Mouse (Mus musculus): ENCODE results near the gene Napepld. TPM values are rescaled to one million over a fixed set of nuclear protein-coding genes. Genes with fewer than 3 reads are reported as not detected.
"Not testable (repeated sequence)": the region's sequence is repeated elsewhere in the genome, so short reads cannot be mapped to it uniquely, and the experiment has no call there.

Napepld gene
- total RNA-seq (2021), result 1 to 10 TPM; 6.2 to 6.3 TPM
- long read RNA-seq, experiment 1, partial matches to known transcripts, result 0 of 9 reads
- long read RNA-seq, experiment 1, other reads (novel, unspliced or antisense), result 7 of 9 reads
- long read RNA-seq, experiment 2, partial matches to known transcripts, result 0 of 2 reads
- long read RNA-seq, experiment 2, other reads (novel, unspliced or antisense), result 2 of 2 reads

DNA sequence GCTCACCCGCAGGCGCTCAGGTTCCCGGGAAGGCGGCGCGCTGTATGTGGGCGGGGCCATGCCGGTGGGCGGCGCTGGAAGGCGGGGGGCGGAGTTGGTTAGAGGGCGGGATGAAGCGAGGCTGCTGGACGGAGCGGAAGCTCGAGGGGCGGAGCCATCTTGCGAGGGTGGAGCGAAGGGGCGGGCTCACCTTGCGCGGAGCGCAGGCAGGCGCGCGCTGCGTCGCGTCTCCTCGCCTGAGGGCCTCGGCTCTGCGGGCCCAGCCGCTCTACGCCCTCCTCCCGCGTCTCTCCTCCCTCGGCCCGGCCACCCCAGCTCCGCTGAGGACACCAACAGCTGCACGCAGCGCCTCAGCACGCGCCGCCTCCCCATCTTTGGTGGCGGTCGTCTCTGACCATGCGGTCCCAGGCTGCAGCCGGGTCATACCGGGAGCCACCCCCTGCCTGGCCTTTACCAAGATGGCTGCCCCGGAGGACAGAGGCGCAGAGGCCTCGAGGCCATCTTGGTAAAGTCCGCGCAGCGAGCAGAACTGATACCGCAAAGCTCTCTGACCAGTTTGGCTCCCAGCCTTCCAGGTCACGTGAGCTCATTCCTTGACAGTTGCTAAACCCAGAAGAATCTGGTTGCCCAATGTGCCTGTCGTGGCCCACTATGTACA lies at the start of gene Napepld:
Gene Napepld (minus strand): TSS at position 46 of the 658 bp plus-strand sequence.
- DNase-seq, result peak; percentile 99 to 100

DNA sequence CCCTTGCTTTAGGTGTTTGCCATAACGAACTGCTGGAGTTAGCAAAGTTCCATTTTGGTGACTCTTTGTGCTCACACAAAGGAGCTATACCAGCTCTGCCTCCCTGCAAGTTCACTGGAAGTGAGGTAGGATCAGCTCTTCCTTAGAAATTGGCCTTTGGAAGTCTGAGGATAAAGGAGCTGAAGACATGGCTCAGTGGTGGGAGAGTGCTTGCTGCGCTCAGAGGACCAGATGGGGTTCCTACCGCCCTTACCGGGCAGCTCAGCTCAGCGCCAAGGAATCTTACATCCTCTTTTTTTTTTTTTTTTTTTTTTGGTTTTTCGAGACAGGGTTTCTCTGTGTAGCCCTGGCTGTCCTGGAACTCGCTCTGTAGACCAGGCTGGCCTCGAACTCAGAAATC lies 44.8 kb upstream of the Napepld start:
- no peak for DNase-seq

DNA sequence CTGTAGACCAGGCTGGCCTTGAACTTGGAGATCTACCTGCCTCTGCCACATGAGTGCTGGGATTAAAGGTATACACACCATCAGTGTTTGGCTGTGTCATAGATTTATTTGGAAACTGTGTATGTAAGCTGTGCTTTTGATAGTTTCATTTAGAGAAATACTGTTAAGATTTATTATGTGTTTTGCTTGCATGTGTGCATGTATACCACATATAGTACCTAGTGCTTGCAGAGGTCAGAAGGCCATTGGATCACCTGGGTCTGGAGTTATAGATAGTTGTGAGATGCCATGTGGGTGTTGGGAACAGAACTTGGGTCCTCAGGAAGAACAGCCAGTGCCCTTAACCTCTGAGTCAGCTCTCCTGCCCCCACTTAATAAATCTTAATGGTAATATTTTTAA lies 43.5 kb upstream of the Napepld start:
- DNase-seq, result no peak

DNA sequence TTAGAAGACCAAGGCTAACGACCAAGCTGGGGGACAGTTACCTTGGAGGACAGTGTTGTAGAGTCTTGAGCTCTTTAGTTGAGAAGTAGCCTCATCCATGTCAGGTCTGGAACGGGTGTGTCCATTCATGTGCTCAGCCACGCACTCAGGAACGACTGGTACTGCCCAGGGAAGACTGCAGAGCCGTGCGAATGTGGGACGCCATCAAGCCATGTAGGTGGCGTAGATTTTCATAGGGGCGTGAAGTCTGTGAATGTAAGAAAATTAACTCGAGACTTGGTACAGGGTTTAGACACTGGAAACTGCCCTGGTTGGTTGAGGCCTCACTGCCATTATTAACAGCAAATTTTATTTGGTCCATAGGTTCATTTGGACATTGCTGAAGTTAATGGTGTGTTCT lies 42.4 kb upstream of the Napepld start:
- DNase-seq, result no peak

DNA sequence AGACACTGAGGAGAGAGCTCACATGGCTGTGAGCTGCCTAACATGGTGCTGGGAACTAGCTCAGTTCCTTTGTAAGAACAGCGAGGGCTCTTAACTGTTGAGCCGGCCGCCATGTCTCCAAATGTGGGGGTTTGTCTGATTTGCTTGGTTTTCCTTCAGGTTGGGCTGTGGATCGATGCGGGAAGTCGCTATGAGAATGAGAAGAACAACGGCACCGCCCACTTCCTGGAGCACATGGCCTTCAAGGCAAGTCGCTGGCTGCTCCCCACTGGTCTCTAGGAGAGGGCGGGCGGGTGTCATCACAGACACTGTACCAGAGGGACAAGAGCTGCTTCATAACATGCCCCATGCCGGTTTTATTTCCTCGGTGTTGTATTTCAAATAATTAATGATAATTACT lies 38.7 kb upstream of the Napepld start:
- DNase-seq, result no peak

DNA sequence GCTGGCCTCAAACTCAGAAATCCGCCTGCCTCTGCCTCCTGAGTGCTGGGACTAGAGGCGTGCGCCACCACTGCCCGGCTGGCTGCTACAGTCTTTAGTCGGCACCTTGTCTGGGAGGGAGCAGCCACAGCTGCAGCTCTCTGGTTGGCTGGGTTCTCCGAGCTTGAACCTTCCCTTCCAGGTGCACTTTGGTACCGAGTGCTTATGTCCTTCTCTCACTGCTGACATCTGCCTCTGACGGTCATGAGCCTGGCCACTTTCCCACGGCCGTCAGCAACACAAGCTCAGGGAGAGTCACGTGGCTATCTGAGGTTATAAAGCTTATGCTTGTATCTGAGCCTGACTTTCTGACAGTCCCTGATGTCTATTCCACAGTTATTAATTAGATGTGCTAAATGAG lies 37.9 kb upstream of the Napepld start:
- peak in 1 of 2 experiments; percentile 10 for DNase-seq

DNA sequence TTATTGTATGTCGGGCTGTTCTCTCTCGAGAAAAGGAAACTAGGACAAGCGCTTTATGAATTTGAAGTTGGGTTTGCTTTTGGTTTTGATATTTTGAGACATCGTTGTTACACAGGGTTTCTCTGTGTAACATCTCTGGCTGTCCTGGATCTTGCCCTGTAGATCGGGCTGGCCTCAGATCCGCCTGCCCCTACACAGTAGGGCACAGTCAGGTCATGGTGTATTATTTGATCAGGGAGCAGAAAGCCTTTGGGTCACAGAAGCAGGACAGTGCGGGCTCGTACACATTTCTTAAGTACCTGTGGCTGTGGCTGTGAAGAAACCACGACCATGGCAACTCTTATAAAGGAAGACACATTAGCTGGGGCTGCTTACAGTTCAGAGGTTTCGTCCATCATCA lies 36.4 kb upstream of the Napepld start:
- DNase-seq, result no peak

DNA sequence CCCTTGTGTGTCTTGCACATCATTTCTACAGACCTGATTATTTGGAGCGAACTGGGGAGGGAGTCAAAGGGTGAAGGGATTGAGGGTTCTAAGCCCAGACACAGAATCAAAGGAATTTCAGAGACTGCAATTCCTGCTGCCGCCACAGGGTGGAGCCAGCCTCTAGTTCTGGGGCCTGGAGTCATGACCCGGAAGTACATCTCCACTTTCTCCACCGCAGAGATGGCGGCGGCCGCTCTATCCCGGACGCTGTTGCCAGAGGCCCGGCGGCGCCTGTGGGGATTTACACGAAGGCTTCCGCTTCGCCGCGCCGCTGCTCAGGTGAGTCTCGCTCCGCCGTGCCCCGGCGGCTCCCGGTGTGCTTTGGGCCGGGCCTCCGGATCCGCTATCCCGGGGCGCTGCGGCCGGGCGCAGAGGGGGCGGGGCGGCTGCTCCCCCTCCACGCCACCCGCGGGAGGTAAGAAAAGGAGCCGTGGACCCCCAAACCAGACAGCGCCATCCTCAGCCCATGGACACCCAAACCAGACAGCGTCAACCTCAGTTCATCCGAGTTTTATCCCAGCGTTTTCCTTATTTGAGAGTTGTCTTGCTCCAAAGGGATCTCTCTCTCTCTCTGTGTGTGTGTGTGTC lies 35.9 kb upstream of the Napepld start, which contains the start of gene Pmpcb:
Gene Pmpcb (plus strand): TSS at position 186 of the 630 bp plus-strand sequence.
- DNase-seq, result peak; percentile 88 to 93

DNA sequence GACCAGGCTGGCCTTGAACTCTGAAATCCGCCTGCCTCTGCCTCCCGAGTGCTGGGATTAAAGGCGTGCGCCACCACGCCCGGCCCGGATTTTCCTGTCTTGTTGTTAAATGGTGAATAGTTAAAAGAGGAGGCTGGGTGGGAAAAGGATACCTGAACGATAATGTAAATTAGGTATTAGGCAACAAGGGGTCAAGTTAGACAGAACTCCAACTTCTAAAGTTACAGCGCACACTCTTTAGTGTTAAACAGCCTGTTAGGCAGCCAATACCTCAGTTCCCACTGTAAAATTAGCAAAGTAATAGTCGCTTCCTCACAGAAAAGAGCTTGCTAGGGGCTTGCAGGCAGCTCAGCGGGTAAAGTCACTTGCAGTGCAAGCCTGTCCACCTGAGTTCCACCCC lies 34.9 kb upstream of the Napepld start:
- no peak for DNase-seq

DNA sequence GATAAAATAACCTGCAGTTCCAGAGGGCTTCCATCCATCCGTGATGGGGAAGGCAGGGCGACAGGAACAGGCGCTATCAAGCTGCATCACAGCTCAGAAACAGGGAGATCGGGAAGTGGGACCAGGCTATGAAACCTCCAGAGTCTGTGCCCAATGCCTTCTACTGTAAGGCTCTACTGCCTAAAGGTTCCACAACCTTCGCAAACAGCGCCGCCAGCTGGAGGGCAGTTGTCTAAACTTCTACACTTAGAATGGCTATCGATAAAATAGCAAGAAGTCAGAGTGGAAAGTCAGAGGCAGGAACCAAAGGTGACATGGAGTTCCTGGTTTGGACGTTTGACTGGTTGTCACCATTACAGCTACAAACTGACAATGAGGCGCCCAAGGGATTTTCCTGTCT lies 34.4 kb upstream of the Napepld start:
- DNase-seq, result peak; percentile 66 to 81

DNA sequence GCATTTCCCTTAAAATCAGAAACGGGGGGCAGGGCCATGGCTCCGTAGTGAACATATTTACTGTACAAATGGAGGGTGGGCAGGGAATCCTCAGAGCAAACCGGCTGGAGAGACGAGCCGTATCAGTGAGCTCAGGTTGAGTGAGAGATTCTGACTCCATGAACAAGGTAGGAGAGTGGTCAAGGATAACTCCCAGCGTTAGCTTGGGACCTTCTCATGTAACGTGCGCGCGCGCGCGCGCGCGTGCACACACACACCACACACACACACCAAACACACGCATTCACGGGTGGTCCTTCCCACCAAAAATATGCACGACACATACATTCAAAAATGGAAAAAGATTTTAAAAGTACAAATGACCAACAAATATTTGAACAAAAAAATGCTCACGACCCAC lies 33.9 kb upstream of the Napepld start:
- no peak for DNase-seq

DNA sequence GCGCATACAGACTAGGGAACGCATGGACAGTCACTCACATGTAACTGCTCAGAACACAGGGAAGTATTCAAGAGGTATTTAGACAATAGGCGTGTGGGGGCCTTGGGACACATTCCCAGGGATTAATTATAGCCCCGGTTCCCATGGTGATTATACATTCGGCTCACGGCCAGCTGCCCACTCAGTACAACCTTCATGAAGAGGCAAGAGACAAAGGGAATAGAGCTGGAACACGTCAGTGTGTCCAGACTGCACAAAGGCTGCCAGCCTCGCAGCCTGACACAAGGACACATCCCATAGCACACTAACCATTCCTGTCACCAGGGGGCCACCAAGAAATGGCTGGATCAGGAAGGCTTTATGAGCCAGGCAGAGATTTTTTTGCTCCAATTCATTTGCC lies 31.7 kb upstream of the Napepld start:
- DNase-seq, result peak; percentile 59 to 71

DNA sequence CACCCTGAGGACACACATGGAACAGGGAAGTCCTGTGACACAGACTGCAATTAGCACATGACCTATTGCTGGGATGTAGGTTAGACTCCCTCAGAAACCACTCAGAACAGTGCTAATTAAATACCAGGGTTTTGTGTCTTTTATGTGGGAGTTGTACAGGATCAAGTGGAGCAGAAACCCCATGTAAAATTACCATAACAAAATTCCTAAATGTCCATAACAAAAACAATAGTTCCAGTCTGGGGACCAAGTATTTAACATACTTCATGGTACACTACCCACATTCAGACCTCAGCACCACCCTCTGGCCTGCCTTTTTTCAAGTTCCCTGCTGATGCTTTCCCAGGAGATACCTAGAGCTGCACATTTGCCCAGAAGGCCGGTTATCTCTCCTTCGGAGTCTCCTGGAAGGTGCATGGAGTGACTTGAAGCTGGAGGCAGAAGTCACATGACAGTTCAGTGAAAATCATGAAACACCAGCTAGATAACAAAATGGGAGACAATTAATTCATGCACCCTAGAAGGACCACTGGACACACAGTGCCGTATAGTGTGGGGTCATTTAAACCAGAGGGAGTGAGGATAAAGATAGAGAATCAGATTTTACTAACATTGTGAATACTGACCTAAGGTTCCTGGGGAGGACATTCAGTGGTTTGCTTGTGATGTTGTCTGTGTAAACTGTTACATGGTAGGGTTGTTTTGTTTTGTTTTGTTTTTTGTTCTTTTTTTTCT lies 31.1 kb upstream of the Napepld start:
- DNase-seq, result no peak

DNA sequence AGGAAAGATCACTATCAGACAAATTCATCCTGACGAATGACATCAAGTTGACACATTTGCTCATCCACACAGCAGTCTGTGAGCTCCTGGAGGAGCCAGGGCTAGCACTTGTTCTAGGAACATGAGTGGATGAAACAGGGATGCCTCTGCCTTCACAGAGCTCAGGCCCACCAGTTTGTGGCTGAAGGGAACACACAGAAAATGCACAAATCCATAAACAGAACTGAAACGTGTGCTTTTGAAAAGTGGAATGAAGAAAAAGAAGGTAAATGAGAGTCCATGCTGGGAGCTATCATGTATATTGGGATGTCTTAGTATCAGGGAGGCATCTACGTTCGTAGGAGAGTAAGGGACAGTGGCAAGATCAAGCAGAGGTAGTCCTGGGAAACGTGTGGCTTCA lies 27.9 kb upstream of the Napepld start:
- no peak for DNase-seq

DNA sequence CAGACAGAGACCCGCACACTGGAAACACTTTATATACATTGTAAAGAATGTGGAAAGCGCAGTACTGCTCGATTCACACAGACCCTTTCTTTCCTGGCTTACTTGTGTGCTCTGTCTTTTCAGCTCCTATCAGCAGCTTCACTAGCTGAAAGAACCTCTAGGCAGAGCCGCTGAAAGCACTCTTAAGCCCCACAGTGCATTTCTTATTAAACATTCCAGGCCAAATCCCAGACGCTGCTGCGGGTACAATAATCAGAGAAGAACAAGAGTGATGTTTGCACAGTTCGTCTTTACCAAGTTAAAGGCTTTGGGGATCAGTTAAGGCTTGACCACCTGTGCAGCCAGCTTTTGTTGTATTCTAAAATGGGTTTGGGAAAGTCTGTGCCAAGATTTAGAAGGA lies 23.7 kb upstream of the Napepld start:
- no peak for DNase-seq

DNA sequence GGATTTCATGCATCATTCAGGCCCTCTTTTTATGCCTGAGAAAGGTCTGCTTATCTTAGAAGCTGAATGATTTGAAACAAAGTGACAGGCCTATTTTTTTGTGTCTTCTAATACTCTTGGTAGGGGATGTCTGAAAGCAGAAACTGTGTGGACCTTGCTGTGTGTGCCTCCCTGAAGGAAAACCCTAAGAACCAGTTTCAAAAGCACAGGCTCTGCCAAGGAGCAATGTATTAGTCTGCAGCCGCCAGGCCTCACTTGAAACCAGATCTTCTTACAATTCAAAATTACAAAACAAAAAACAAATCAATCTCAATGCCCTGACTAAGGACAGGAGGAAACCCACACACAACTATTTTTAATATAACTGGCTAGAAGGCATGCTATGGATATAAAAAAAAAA lies 23.2 kb upstream of the Napepld start:
- no peak for DNase-seq

DNA sequence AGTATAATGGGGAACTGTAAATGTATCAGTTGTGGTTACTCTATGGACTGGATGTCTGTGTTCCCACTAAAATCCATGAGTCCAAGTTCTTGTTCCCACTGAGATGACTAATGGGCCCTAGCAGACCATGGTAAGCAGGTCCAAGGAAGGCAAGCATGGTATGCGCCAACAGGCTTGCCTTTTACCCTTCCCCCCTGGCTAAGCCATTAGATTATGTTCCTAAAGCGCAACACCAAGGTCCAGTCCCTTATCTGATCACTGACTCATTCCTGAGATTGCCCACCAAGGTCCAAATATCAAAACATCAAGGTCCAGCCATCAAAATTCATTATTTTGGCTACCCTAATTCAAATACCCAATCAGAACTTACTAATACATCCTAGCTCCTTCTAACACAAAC lies 18.0 kb upstream of the Napepld start:
- DNase-seq, result no peak

DNA sequence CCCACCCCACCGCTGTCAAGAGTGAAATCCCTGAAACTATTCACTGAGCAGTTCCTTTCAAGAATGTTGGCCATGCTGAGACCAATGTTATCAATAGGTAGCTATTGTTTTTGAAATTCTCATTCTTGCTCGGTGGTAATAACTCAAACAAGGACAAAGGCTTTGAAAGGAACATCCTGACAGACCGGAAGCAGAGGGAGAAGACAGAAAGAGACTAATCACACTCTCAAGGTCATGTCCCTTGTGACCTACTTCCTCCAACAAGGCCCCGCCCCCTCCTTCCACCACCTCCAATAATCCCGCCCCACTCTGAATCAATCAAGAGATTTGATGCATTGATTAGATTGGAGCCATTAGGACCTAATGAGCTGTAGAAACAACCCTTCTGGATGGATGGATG lies 17.4 kb upstream of the Napepld start:
- DNase-seq, result no peak

DNA sequence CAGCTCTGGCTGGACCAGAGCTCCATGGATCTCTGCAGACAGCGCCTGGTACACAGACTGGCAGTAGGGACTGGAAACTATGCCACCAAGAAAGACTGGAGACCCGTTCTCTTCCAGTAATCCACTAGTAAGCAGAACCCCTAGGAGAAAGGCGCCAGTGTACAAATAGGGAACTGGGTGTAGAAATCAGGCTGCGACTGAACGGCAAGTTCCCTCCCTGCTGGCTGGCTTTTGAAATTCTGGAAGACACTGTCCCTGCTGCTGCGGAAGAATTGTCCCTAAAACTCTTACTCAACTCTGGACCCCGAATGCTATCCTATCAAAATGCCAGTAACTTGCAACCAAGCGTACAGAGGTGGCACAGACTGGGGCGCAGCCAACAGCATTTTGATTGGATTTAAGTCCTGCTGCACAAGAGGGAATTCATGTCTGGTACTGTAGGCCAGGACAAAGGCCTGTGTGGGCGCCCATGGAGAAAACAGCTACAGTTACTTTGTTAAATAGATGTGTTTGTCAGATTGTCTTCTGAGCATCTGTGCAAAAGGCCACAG lies 16.0 kb upstream of the Napepld start:
- no peak for DNase-seq

DNA sequence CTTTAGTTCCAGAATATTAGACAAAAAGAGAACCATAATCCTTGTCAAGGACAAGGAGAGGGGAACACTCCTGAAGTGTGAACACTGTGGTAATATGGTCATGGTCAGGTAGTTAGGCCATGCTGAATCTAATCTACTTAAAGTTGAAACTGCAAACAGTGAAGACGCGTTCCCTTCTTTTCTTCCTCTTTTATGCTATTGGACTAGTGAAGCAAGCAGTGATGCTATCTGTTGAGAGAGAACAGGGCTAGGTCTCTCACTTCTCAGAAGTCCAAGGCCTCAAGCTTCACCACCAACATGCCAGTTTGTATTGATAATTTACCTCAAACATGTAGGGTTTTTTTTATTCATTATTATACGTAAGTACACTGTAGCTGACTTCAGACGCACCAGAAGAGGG lies 13.3 kb upstream of the Napepld start:
- DNase-seq, result no peak

DNA sequence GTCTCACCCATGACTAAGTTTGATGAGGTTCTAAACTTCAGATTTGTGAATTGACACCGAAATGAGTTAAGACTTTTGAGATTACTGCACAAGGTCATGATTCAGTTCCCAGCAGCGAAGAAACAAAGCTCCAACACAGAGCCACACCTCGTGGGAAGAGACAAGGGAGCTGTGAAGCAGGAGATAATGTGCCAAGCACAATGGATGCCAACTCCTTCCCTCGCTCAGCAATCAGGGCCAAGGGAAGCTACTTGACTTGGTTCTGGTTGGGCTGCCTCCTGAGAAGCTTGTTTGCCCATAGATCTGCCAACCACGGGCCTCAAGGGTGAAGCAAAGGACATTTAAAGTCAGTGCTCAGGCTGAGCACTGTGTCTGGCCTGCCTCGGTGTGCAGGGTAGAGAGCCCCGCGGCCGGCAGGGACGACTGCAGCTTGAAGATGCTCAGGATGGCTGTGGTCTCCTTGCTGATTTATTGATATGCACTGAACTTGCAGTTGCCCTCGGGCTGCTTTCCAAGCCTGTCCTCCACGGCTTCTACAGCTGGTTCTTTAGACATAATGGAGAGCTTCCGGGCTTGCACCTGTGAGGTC lies 11.0 kb upstream of the Napepld start:
- DNase-seq, result no peak

DNA sequence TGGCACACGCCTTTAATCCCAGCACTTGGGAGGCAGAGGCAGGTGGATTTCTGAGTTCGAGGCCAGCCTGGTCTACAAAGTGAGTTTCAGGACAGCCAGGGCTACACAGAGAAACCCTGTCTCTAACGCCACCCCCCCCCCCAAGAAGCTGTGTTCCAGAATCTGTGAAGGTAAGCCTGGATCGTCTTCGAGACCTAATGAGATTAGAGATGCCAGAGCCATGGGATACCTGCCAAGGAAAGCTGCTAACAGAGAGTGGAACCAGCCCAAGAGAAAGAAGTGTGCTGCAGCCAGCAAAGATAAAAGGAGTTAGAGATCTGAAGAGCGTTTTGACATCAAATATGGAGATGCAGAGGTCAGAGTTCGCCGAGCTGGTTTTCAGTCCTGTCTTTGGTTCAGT lies 6.8 kb upstream of the Napepld start:
- not testable (repeated sequence) for DNase-seq
